Mouse (Mus musculus): ENCODE results near the gene Creld2.

Gene Creld2

DNA sequence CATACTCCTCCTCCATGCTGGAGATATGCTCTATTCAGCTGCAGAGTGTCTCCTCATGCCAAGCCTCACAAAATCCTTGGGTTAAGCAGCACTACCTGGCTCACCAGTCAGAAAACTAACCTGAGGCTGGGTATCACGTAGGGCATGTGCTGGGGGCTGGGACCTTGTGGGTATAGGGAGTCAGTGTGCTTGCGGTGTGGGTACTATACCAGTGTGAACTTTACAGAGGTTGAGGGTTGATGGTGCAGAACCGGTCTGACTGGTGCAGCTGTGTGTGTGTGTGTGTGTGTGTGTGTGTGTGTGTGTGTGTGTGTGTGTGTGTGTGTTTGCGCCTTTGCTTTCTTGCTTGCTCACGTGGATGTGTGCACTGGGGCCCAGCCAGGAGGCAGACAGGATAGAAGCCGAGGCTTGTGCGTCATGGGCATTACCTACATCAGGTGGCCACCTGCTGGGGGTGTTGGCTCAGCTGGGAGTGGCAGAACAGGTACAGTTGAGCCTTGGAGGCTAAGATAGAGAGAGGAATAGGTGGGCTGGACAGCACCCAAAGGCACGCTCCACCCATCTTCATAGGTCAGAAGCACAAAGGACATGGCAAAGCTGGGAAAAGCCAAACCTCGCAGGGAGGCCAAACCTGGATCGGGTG lies 32.2 kb downstream of the Creld2 start:
- no peak for DNase-seq (ENCODE audit: low read depth, low spot score)

DNA sequence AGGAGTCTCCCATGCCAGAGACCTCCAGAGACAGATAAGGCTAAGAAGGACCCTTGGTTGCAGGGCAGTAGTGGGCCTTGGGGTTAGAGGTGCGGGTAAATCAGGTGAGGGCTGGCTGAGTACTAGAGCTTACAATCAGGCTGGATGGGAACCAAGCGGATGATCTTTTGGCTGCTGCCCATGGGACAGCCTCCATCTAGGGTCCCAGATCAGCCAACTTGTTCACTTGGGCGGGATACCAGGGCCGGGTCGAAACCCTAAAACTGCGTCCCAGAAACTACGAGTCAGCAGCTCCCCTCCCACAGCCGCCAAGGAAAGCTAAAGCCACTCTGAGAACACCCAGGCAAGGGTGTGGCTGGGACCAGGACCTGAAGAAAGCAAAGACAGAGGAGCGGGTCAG lies 33.7 kb downstream of the Creld2 start:
- DNase-seq (ENCODE audit: low read depth, low spot score), result no peak

DNA sequence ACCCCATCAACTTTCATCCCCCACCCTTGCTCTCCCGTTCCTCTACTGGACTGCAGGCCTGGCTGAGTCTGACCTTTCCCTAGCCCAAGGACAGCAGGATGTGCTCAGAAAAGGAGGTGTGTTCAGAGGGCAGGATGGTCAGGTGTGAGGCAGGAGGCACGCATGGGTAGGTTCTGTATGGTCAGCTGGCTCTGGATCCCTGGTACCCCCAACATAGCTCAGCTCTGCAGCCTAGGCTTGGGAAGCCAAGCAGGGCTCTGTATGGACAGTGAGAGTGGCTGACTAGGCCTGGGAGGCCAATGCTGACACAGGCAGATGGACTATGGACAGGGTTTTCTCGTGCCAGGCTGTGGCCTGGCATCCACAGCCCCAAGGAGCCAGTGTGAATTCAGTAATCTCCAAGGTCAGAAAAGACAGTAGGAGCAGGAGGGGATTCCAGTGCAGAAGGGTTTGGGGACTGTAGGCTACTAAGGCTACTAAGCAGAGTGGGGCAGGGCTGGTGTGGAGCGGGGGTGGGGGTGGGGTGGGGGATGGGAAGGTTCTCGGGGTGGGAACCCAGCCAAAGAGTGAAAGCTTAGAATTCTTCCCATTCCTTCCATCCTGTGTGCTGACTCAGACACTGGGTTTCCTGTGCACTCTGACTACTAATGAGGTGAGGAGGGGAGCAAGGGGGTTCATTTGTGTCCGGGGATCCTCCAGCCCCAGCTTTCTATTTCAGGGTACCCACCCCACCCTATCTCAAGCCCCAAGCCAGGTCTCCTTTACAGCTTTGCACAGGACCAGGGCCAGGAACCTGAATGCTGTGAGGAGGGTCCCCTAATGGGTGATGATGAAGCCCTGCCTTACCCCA lies 34.9 kb downstream of the Creld2 start:
- DNase-seq (ENCODE audit: low read depth, low spot score), result no peak

DNA sequence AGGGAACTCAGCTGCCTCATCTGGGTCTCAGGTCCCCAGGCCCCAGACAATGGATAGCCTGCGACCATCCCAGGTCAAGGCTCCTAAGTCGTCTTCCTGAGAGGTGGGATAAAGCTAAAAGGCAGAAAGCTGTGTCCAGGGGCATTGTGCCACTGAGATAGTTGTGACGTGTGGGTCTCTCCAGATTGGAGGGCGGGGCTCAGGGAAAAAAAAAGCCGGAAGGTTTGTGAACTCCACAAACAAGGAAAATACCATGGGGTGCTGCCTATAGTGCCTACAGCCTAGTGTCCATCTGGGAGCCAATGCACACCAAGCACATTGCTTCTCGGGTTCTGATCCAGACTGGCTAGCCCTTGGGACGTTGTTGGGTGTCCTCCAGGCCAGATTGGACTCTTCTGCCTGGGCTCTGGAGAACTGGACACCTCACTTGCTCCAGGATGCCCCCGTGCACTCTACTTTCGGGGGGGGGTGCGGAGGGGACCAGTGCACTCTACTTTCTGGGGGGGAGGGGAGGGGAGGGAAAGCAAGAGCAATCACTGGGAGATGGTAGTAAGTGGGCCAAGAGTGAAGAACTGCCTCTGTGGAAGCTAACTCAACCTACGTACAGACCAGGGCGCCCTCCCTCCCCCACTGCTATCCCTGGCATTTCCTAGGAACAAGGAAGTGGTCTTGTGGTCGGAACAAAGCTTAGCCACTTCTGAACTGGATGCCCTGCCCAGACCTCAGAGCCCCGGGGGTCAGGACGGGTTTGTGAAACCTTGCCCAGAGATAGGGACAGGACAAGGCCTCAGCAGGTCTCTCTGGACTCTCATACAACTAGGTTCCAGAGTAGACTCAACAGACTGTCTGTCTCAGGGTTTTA lies 35.8 kb downstream of the Creld2 start:
- DNase-seq (ENCODE audit: low read depth, low spot score), result no peak

DNA sequence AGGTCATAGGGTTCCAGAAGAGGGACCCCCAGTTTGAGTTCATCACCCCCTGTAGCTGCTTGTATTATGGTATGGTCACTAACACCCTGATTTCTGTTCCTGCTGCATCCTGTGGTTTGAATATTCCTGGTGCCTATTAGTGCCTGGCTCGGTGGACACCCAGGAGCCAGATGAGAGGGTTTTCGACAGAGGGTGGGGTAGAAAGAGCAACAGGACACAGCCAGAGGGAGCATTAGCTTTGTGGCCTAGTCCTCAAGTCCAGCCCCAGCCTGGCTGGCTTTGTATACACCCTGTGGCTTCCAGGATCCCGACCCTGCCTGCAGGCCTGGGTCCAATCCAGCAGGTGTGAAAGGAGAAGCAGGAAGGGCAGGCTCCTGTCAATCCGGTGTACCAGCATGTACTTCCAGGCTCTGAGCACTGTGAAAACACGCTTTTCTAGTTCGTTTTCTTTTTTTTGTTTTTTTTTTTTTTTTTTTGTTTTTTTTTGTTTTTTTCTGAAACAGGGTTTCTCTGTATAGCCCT lies 36.5 kb downstream of the Creld2 start:
- DNase-seq (ENCODE audit: low read depth, low spot score), result no peak

DNA sequence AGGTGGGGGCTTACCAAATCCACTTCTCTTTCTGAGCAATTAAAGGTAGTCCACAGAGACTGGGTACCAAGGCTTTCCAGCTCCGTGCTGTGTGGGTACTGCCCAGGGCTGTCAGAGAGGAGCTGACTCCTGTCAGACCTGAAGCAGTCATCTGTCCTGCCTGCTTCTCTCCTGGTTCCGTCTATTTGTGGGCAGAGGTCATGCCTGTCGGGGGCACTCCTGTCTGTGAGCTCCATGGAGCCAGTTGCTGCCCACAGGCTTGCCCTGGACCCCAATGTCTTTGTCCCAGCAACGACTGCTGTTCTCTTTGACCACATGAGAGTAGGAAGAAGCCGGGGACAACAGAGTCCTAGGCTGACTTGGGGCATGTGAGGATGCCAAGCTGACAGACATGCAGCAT lies 37.2 kb downstream of the Creld2 start:
- DNase-seq (ENCODE audit: low read depth, low spot score), result no peak

DNA sequence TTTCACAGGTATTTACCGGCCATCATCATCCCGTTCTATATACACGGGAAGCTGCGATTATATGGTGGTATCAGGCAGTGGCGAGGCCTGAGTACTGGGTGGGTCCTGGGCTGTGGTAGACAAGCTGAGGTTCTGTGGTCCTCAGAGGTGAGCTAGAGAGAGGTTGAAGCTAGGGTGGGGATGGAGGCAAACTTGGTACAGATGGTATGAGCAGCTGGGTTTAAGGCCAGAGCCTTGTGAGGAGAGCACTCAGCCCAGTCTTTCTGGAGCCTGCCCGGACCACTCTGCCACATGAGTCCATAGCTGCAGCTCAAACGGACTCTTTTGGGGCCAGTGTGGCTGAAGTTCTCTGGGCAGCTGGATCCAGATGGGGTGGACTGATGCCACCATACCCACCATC lies 37.9 kb downstream of the Creld2 start:
- no peak for DNase-seq (ENCODE audit: low read depth, low spot score)

DNA sequence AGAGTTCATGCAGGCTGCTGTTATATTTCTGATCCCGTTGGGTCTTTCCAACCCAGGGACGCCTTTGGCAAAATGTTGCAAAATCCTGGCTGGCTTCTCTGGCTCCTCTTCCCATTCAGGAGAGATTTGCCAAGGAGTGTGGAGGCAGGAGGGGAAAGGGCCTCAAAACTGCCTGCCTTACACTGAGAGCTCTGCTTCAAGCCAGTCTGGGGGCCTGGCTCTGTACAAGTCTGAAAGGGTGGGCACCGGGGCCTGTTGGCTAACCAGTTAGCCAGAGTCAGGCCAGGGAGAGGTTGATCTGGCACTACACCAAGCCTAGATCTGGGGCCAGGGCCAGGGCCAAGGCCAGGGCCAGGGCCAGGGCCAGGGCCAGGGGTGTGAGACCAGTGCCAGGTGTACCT lies 38.7 kb downstream of the Creld2 start:
- no peak for DNase-seq (ENCODE audit: low read depth, low spot score)

DNA sequence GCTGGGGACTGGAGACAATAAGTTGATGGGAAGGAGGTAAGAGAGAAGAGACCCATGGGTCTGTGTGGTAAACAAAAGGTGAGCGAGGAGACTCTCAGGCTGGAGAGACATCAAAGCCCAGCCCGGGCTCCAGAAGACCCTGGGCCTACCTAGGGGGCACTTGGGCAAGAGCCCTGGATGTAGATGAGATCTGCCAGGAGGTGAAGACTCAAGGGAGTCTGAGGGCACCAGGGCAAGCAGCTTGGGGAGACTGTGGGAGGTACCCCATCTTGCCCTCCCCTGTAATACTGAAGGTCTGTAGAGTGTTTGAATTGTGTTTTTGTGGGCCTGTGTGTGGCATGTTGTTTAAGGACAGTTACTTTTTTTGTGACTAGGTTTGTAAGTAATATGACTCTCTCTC lies 39.3 kb downstream of the Creld2 start:
- no peak for DNase-seq (ENCODE audit: low read depth, low spot score)

DNA sequence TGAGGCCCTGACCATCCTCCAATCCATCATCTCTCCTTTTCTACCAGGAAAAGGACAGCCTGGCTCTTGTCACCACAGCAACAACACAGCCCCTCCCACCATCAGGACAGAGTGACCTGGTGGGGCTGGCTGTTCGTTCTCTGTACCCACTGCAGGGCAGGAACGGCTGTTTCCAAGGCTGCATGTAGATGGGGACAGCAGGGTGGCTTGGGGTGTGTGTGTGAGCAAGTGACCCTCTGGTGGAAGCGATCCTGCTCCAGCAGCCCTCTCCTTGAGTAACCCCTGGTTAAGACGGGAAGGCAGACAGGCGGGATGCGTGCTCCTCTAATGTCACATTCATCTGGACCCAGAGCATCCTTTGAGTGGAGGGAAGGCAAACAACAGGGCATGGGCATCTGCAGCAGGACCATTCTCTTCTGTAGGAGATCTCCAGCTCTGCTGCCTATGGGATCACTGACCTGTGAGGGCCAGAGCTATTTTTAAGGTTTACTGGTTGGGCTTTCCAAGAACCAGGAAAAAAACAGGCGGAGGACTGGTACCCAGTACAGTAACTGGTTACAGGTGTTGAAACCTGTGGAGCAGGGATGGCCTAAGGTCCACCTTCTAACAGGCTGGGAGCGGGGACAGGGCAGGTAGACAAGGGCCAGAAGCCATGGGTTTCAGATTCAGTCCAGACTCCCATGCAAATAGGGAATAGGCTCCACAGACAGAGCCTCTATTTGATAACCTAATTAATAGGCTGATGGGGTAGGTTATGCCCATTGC lies 39.9 kb downstream of the Creld2 start:
- DNase-seq (ENCODE audit: low read depth, low spot score), result no peak

DNA sequence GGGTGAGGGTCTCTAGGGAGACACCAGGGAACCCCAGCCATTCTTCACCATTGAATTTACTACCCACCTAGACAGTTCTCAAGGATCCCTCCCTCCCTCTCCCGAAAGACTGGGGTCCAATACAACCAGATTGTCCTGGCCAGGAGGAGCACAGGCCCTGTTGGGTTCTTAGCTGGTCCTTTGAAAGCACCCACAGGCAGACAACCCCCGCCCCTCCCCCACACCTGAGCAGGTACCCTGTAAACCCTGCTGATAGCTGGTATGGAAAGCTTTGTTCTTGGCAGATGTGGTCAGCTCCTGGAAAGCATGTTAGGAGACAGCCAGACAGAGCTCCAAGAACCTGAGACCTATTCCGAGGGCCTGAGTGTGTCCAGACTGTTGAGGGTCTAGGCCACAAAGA lies 41.3 kb downstream of the Creld2 start:
- no peak for DNase-seq (ENCODE audit: low read depth, low spot score)

DNA sequence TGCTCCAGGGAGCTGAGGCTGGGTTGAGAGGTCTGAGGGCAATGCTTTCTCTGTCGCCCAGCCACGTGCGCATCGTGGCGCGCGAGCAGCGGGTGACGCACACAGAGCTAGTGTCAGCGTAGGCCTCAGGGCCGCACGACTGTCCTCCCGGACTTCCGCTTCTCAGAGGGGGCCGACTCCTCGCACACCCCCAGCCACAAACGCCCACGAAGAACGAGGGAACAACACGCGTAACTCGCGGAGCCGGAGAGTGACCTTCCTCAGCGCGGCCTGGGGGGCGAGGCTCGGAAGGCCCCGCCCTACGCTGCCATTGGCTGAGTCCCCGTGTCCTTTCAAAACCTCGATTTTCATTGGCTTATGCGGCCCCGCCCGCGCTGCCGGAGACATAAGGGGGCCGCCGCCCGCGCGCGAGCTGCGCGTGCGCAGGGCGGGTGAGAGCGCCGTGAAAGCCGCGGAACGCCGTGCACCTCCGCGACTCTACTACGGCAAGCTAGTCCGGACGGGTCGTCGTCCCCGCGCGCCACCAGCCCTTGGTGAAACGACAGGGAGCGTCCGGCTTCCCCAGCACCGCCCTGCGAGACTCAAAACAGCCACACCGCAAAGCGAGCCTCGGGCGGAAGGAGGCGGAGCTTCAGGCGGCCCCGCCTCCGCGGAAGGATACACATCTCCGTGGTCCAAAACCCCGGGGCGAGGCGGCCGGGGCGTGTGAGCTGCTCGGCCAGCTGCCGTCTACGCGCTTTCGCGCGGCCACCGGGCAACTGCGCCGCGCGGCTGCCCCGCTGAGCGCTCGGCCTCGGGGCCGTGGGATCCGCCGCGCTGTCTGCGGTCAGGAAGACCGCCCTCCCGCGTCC lies 42.6 kb downstream of the Creld2 start, which contains the start of gene Pim3:
Gene Pim3 (plus strand): TSS at position 415 of the 851 bp plus-strand sequence.
- DNase-seq (ENCODE audit: low read depth, low spot score), result peak; percentile 97

DNA sequence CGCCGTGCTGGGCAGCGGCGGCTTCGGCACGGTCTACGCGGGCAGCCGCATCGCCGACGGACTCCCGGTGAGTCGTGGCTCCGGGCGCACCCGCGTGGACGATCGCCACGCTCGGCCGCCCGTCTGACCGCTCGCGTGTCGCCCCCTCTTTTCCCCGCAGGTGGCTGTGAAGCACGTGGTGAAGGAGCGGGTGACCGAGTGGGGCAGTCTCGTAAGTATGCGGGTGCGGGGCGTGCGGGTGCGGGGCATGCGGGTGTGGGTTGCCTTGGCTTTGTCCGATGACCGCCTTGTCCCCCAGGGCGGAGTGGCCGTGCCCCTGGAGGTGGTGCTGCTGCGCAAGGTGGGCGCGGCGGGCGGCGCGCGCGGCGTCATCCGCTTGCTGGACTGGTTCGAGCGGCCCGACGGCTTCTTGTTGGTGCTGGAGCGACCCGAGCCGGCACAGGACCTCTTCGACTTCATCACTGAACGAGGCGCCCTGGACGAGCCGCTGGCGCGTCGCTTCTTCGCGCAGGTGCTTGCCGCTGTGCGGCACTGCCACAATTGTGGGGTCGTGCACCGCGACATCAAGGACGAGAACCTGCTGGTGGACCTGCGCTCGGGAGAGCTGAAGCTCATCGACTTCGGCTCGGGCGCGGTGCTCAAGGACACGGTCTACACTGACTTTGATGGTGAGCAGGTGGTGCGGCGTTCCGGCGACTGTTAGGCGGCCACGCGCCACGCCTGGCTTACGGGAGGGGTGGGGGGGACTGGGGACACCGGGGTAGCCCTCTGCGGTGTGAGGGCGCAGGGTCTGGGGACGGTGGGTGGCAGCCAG lies 43.6 kb downstream of the Creld2 start:
- no peak for DNase-seq (ENCODE audit: low read depth, low spot score)

DNA sequence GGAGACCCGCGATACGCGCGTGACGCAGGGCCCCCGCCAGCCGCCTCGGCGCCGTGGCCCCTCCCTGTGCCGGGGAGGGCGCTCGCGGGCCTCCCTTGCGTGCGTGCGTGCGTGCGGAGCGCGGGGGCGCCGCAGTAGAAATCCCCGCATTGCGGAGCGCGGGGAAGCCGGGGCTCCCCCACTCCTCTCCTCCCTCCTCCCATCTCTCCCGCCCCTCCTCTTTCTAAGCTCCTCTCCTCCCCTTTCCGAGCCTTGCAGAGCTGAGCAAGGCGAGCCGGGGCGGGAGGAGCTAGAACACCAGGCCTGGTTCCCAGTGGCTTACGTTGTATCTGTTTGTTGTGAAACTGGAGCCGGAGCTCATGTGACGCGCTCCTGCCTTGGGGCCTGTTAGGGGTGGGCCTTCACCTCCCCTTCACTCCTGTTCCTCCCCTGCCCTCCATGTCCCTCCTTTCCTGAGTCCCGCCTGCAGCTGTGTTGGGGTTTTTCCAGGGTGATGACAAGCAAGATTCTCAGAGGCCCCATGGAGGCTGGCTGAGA lies 44.3 kb downstream of the Creld2 start:
- DNase-seq (ENCODE audit: low read depth, low spot score), result peak; percentile 94

DNA sequence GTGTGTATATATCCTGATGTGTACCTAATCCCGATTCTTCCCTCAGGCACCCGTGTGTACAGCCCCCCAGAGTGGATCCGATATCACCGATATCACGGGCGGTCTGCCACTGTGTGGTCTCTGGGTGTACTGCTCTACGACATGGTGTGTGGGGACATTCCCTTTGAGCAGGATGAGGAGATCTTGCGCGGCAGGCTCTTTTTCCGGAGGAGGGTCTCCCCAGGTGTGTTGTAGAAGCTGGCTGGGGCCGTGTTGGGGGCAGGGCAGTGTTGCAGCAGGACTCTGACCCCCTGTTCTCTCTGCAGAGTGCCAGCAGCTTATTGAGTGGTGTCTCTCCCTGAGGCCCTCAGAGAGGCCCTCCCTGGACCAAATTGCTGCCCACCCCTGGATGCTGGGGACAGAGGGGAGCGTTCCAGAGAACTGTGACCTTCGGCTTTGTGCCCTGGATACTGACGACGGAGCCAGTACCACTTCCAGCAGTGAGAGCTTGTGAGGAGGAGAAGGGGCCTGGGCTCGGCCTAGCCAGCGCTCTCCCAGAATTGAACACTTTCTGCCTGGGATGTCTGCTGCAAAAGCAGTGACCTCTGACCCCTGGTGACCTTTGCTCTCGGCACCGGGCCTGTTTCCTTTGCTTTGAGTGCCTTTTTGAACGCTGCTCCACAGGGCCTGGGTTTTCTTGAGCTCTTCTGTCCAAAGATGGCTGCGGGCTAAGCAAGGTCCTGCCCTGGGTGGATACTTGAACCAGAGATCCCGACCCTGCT lies 45.0 kb downstream of the Creld2 start:
- no peak for DNase-seq (ENCODE audit: low read depth, low spot score)

DNA sequence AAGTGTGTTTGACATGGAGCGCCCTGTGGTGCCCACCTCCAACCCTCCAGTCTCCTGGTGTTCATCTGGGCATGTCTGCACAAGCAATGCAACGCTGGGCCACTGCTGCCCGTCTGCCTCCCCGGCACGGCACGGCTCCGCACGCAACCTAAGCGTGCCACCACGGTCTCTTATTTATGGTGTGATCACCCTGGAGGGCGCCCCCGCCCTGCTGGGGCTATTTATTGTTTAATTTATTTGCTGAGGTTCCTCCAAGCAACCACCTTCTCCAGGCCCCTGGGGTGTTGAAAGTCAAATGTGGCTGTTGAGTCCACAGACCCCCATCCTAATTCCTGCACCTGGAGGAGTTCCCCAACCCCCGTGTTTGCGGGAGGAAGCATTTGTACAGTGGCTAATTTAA lies 45.6 kb downstream of the Creld2 start:
- no peak for DNase-seq (ENCODE audit: low read depth, low spot score)

DNA sequence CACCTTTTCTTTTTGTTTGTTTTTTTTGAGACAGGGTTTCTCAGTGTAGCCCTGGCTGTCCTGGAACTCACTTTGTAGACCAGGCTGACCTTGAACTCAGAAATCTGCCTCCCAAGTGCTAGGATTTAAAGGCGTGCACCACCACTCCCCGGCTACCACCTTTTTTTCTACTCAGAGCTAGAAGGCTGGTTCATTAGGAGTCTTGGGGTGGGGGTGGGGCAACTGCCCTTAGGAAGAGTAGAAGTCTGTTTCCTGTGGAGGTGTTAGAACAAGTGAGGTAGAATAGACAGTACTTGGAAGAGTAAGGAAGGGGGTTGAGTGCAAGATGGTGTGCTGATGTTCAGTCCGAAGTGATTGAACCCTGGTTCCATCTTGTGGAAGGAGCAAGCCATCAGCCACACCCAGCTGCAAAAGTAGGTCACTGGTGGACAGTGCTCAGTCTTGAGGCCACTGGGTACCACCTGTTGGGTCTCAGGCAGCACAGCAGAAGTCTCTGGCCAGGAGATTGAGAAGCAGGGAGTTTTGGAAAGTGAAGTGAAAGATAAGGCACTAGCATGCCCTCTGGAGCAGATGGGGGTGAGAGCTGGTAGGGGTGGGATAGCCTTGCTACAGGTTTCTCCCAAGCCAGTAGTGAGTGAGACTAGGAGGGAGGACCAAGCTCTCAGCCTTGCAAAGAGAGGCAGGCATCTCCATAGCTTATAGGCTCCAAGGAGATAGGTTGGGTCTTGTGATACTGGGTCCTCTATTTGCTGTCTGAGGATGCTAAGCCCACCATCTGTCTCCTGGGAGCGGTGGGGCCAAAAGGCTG lies 46.6 kb downstream of the Creld2 start:
- DNase-seq (ENCODE audit: low read depth, low spot score), result no peak

DNA sequence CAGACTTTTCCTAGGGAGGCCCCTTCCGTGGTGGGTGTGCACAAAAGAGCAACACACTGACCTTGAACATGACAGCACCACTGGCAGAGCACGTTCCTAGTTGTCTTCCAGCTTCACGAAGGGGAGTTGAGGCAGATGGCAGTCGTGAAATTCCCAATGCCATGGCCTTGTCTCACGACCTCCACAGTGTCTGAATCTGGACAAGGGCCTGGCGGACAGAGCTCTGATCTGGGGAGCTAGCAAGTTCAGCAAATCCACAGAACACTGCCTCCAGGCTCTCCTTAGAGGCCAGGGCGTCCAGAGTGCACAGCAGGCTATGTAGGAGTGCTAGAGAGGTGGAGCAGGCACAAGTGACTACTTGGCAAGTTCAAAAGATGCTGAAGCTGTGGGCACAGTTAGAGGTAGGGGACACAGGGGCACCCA lies 47.5 kb downstream of the Creld2 start:
- no peak for DNase-seq (ENCODE audit: low read depth, low spot score)
